Mouse (Mus musculus) mature B cell (primary cell): ENCODE measurements around the gene Hip1r.

Source experiments
- in situ Hi-C: fragments of 300-500 bp; cut with MboI; formaldehyde crosslinking; loops from 2 replicates; pipeline ENCODE4 v1.14.3; 2019

Hip1r gene

GRCm38 (mm10) chr5:123996695-123997094, 23.3 kb downstream of the Hip1r start:
- in situ Hi-C loops, result no loop called here

- in situ Hi-C loops, result no loop called here
Observed at GRCm38 (mm10) chr5:123997211-123997751, 23.9 kb downstream of the Hip1r start.

GRCm38 (mm10) chr5:123997811-123998210, 24.4 kb downstream of the Hip1r start:
- in situ Hi-C loops, result no loop called here

- in situ Hi-C loops, result no loop called here
Observed at GRCm38 (mm10) chr5:123998370-123998769, 24.9 kb downstream of the Hip1r start.

DNA sequence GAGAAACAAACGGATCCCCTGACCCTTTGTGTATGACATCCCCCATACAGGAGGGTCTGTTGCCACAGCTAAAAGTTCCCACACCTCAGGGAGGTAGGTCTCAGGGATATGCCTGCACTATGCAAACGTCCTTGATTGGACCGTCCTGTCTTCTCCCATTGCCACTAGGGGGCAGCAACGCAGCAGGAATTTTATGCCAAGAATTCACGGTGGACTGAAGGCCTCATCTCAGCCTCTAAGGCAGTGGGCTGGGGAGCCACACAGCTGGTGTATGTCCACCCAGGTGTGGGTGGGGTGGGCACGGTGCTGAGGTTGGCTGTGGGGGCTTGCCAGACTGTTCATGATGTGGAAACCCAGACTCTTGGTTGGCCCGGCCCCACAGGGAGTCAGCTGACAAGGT, 27.4 kb downstream of the Hip1r start:
- in situ Hi-C loops, result loop anchor here (5.0 kb wide), 1 partner anchor 81 kb away; no protein-coding TSS in a partner anchor

DNA sequence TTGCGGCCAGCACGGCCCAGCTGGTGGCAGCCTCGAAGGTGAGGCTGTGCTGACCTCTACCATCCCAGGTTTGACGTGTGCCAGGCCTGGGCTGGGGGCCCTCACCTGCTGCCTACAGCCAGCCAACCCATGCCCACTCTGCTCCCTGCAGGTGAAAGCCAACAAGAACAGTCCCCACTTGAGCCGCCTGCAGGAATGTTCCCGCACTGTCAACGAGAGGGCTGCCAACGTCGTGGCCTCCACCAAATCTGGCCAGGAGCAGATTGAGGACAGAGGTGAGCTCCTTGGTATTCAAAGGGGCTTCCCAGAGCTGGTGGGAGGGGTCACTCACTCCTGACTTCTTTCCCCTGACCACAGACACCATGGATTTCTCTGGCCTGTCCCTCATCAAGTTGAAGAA, 27.8 kb downstream of the Hip1r start:
- in situ Hi-C loops, result loop anchor here (5.0 kb wide), 1 partner anchor 81 kb away; no protein-coding TSS in a partner anchor

- in situ Hi-C loops, result loop anchor here (5.0 kb wide), 1 partner anchor 79 kb away; no protein-coding TSS in a partner anchor
Observed at GRCm38 (mm10) chr5:124002876-124003275, 29.4 kb downstream of the Hip1r start.

GRCm38 (mm10) chr5:124003375-124003774, 29.9 kb downstream of the Hip1r start:
- in situ Hi-C loops, result loop anchor here (5.0 kb wide), 1 partner anchor 79 kb away; no protein-coding TSS in a partner anchor

DNA sequence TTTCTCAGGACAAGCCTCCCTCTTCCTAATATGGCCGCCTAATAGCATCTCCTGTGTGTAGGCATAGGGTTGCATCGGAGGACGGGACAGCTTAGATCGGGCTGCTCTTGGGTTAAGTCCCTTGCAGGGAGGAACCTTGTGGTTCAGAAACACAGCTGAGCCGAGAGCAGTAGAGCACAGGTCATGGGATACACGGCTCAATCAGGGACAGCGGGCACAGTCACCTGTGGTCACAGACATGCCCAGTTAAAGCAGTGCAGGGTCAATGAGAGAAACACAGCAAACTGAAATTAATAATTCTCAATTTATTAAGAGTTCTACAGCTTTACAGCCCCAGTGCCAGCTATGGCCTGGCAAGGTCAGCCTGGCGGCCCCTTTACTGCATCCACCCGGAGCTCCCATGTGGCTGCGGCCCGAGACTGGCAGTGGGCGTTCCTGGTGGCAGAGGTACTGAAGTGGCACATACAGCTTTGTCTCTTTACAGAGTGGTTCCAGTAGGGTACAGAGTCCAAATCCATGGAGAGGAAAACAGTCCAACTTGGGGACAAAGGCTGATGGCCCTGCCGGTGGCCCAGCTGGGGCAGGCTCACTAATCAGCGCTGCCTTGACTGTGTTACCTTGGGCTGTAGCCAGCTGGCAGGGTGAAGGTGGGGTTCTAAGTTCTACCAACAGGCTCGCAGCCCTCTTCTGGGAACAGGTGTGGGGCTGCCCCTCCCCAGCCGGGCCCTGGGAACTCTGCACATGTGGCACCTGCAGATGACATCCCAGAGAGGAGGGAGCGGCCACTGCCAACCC, 31.1 kb downstream of the Hip1r start:
- in situ Hi-C loops, result loop anchor here (5.0 kb wide), 1 partner anchor 78 kb away; no protein-coding TSS in a partner anchor

DNA sequence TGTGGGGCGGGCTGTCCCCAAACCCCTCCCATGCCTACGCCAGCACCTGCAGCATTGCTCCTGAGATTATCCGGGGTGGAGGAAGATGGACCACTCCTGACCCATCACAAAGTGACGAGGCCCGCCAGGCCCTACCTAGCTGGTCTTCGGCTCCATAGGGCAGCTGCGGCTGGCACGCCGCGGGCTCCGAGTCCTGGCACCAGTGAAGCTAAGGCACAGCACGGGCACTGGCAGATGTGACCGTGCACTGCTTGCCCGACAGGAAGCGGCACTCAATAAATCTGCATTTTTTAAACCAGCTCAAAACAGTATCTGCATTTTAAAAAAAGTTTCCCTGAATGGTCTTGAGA, 31.7 kb downstream of the Hip1r start:
- in situ Hi-C loops, result no loop called here

DNA sequence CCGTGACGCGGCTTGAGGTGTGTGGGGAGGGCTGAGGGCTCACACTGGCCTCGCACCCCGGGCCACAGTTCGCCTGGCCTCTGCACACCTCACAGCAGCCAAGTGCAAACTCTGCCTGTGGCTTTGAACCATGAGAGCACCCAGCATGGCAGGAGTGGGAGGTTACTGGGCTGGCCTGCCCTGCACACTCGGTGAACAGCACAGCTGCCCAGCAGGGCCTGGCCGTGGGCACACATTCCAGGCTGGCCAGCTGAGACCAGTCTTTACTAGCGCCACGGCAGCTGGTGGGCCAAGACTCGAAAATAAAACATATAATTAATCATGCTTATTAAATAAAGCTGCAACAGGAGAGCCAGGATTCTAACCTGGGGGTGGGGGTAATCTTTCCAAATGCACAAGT, 32.2 kb downstream of the Hip1r start:
- in situ Hi-C loops, result no loop called here

DNA sequence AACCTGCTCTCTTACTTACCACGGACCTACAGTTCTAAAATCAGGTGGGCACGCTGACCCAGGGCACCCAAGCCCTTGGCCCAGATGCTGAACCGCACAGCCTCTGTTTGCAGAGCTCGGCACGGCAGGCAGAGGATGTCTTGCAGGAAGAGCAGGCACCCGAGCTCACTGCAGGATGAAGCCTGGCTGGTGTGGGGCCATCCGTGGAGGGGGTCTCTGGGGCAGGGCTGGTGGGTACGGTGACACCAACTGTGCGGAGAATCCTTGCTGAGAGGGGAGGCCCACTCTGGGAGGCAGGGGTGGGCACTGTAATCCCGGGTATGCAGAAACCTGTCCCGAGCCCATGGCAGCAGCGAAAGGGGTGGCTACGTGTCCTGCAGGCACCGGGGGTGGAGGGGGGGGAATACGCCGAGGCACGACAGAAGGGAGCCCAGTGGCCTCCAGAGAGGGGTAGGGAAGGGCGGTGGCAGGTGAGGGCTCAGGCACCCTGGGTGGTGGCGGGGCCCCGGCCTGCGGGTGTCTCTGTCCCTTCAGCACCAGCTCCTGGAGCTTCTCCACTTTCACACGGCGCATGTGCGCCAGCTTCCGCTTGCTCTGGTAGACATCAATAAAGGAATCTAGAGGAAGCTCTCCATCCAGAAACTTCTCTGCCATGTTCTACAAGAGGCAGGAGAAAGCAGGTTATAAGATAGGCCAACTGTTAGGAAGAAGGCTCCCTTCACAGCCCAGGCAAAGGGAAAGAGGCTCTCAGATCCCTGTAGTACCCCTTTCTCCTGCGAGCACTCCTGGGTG, 32.9 kb downstream of the Hip1r start:
- in situ Hi-C loops, result no loop called here

DNA sequence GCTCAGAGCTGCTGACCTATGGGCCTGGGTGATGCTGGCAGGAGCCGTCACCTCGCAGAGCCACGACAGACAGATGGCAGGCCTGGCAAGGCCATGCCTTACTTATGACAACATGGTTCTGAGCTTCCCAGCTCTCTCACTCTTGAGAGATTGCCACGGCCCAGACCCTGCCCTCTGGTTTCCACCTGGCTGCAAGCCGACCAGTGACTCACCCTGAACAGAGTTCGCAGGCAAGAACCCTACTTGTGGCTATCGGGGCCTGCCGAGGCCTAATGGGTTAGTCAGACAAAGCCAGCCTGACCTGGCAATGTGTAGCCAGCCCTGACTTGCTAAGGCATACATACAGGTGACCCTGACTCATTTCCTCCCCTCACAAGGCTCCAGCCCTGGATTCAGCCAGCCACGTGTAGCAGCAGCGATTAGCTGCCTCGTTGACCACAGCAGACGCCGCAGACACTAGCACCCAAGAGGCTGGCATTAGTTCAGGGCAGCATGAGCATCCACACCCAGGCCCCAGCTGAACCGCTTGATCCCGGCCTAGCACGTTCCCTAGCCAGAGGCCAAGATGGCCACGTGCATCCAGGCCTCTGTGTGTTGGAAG, 33.6 kb downstream of the Hip1r start:
- in situ Hi-C loops, result no loop called here

- in situ Hi-C loops, result no loop called here
Observed at GRCm38 (mm10) chr5:124010077-124010476, 36.6 kb downstream of the Hip1r start.

DNA sequence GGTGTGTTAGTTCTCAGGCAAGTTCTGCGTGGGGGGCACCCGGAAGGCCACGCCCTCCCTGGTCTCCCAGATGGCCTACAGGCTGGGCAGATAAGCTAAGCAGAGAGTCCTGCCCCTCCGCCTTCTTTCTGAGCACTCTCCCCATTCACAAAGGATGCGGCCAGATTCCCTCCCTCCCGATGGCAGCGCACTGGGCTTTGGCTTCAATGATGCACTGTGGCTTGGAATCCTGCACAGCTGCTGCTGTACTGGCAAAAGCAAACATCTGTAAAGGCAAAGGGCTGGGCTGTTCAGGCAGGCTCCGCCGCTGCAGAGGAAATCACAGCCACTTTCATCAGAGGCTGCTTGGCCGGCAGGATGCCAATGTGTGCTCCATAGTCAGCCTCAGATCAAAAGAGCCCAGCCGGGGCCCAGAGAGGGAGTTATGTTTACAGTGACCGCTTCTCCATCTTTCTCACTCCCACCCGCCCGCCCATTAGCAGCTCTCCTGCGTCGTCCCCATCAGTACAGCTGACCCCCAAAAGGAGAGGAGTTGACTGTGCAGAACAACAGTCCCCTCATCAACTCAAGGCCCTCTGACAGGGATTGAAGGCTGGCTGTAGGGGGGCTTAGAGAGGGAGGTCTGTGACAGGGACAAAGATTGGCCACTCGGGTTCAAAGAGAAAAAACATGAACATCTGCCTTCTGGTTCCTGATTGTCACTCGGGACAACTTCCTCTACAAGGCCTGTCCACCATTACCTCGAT, 37.7 kb downstream of the Hip1r start:
- in situ Hi-C loops, result no loop called here

DNA sequence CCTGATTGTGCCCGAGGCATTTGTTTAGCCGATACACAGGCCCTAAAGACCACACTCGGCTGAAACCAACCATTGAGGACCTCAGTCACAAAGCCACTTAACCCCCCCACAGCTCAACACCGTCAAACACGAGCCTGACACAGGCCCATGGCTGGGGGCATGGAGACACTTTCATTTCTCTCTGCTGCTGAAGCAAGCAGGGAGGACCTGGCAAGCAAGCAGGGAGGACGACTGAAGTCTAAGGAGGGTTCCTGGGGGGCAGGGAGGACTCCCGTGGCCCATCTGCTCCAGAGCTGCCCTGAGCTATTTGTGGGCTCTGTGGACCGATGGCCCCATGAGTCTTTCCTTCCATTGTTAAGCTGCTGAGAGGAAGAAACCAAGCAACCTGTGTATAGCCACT, 38.5 kb downstream of the Hip1r start:
- in situ Hi-C loops, result no loop called here

DNA sequence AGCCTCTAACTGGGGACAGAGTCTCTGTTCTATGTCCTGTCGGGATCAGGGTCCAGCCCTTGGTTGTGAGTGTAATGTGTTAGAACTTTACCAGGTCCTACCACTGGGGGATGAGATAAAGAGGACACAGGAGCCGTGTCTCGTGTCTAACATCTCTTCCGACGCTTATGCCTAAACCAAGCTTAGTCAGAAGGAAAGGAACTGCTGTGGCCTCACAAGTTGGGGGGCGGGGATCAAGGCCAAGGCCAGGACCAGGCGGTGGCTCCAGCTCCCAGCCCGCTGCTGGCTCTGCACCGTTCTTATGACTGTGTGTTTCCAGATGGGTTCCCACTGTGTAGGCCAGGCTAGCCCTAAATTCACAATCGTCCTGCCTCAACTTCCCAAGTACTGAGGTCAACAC, 39.5 kb downstream of the Hip1r start:
- in situ Hi-C loops, result no loop called here

GRCm38 (mm10) chr5:124013747-124014146, 40.3 kb downstream of the Hip1r start:
- in situ Hi-C loops, result no loop called here

- in situ Hi-C loops, result no loop called here
Observed at GRCm38 (mm10) chr5:124014180-124014579, 40.8 kb downstream of the Hip1r start.

- in situ Hi-C loops, result no loop called here
Observed at GRCm38 (mm10) chr5:124014791-124015251, 41.4 kb downstream of the Hip1r start.

DNA sequence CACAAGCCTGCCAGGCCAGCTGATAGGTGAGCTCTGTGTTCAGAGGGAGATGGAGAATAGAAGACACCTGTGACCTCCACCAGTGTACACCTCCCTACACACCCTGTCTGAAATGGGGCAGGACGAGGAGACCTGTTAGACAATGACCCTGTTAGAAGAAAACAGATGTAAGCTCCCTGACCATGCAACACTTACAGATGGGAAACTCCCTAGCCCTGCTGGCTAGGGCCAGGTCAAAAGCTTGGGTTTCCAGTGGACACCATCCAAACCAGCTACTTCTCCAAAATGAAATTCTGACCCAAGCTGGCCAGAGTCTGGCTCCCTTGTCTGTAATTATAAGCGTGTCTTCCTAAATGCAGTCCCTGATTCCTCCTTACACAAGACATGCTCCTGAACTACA, 42.3 kb downstream of the Hip1r start:
- in situ Hi-C loops, result no loop called here
